In the genomic region with DNA sequence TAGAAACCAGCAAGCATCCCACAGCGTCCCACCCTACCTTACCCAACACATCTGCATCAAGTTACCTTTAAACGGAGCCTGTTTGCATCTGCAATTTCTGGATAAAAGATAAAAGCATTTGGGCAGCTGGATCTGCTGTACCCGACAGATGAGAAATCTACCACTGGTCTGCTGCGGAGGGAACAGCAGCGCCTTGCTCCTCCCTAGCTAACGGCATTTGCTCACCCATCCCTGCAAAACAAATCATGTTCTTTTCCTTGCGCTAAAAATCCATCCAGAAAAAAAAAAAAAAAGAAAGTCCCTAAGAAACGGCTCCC, we compare ENCODE assay signal across 10 mouse cellular contexts. TPM values are rescaled to one million over a fixed set of nuclear protein-coding genes. Genes with fewer than 3 reads are reported as not detected.
A peak's percentile ranks its signal among the peaks of the same experiment; 100 is the strongest.
DNase-seq lines count a peak whose midpoint lies in the region; ATAC-seq and TF ChIP-seq lines count a peak whose summit lies in the region.
"Had no signal": no experiment of that assay in that cellular context is flagged by ENCODE, and none has a peak within 500 bp of the region (broad histone marks: within the 10 kb centered on the region; RNA-seq: fewer than 3 reads in every experiment).

No protein-coding gene starts in this region.

- H3K4me2 ChIP-seq in lung, postnatal 0 days (replicated peaks; ENCODE audit: low read depth, low read length) = peak overlapping the region; percentile 56
- H3K4me2 ChIP-seq in limb, embryonic 15.5 days = peak overlapping the region; percentile 94
- peak overlapping the region; percentile 52 for H3K4me2 ChIP-seq in stomach, embryonic 16.5 days (ENCODE audit: low read depth, low read length)

- TF ChIP-seq EP300 in lung, postnatal 0 days (IDR thresholded peaks at IDR 0.05) = no peak

- H3K9me3 ChIP-seq in lung, postnatal 0 days (ENCODE audit: low read length) = no peaks in the 10 kb centered on the region
- no peaks in the 10 kb centered on the region for H3K9me3 ChIP-seq in limb, embryonic 15.5 days
- H3K9me3 ChIP-seq in stomach, embryonic 16.5 days (replicated peaks; ENCODE audit: control insufficient read depth, low read length) = no peaks in the 10 kb centered on the region
- H3K9me3 ChIP-seq: megakaryocyte, embryonic 14.5 days had no signal

- peaks cover 3% of the 10 kb centered on the region; the same call in 1 of the 2 replicates for H3K4me1 ChIP-seq in lung, postnatal 0 days (ENCODE audit: insufficient read depth, low read depth, low read length)
- peaks cover 19% of the 10 kb centered on the region for H3K4me1 ChIP-seq in limb, embryonic 15.5 days
- H3K4me1 ChIP-seq in stomach, embryonic 16.5 days (ENCODE audit: control insufficient read depth, insufficient read depth, low read length) = peaks cover 3% of the 10 kb centered on the region

- 0 out of 2 replicates have a peak, but pooled peaks cover 10% of the 10 kb centered on the region for H3K27me3 ChIP-seq in lung, postnatal 0 days (replicated peaks; ENCODE audit: insufficient read depth, low read length)
- peaks cover 37% of the 10 kb centered on the region for H3K27me3 ChIP-seq in limb, embryonic 15.5 days
- H3K27me3 ChIP-seq in stomach, embryonic 16.5 days (ENCODE audit: control insufficient read depth, insufficient read depth, low read length) = peaks cover 22% of the 10 kb centered on the region

- H3K36me3 ChIP-seq in lung, postnatal 0 days (ENCODE audit: insufficient read depth, low read length) = no peaks in the 10 kb centered on the region
- no peaks in the 10 kb centered on the region for H3K36me3 ChIP-seq in limb, embryonic 15.5 days
- H3K36me3 ChIP-seq in stomach, embryonic 16.5 days (ENCODE audit: control insufficient read depth, insufficient read depth, low read length) = no peaks in the 10 kb centered on the region

- H3K27ac ChIP-seq in lung, postnatal 0 days (ENCODE audit: low read length) = no peak overlapping the region
- no peak overlapping the region for H3K27ac ChIP-seq in limb, embryonic 15.5 days
- no peak overlapping the region for H3K27ac ChIP-seq in stomach, embryonic 16.5 days (ENCODE audit: low read length)

- H3K4me3 ChIP-seq in lung, postnatal 0 days (ENCODE audit: low read depth, low read length) = peak overlapping the region; percentile 29
- peak overlapping the region; percentile 45 for H3K4me3 ChIP-seq in limb, embryonic 15.5 days
- peak overlapping the region; percentile 40 for H3K4me3 ChIP-seq in stomach, embryonic 16.5 days (replicated peaks; ENCODE audit: low read length)

- 5% methylated on average over 8 of the region's 8 CpGs for WGBS in lung, postnatal 0 days
- 3% methylated on average over 8 of the region's 8 CpGs for WGBS in limb, embryonic 15.5 days
- 4% methylated on average over 8 of the region's 8 CpGs for WGBS in stomach, embryonic 16.5 days

- no peak for ATAC-seq in lung, postnatal 0 days
- ATAC-seq in limb, embryonic 15.5 days (ENCODE audit: insufficient number of reproducible peaks, low FRiP score, low TSS enrichment, low read depth) = no peak
- ATAC-seq in stomach, embryonic 16.5 days (ENCODE audit: insufficient read depth, low FRiP score) = no peak
- ATAC-seq in inflammation-experienced regulatory T-cells, adult 6 months = no peak

- TF ChIP-seq CTCF in lung, postnatal 0 days (IDR thresholded peaks at IDR 0.05) = no peak

- H3K9ac ChIP-seq in lung, postnatal 0 days (replicated peaks; ENCODE audit: low read depth) = no peak overlapping the region
- H3K9ac ChIP-seq in limb, embryonic 15.5 days = no peak overlapping the region
- peak overlapping the region; percentile 48; the same call in 1 of the 2 replicates for H3K9ac ChIP-seq in stomach, embryonic 16.5 days (ENCODE audit: low read length)

- peak; percentile 4 for DNase-seq in adrenal gland, postnatal 14 days
- no peak for DNase-seq in adrenal gland, postnatal 10 days
- DNase-seq in lung, postnatal 0 days (ENCODE audit: low spot score) = no peak
- no peak for DNase-seq in lung, postnatal 25 days (ENCODE audit: low spot score)
- DNase-seq in thymus, postnatal 36 days = no peak
- DNase-seq: kidney, adult 2 months had no signal

RNA-seq across cellular contexts. Expression of gene Sv2b, which starts 1.0 kb away (rescaled TPM):
- total RNA-seq in adrenal gland, postnatal 14 days (2021) = 0.45 and 0.67 TPM in 2 replicates
- total RNA-seq in adrenal gland, postnatal 10 days (2021) = under 1 TPM; 0.30 to 0.42 TPM
- polyA plus RNA-seq in lung, postnatal 0 days (2015; fragmentation: Nextera tagmentation; extraction: Ambion mirVana) = 0.02 and 0.13 TPM in 2 replicates
- 2.2 and 2.6 TPM in 2 replicates for polyA plus RNA-seq in limb, embryonic 15.5 days (2015; fragmentation: Nextera tagmentation; extraction: Ambion mirVana)
- polyA plus RNA-seq in stomach, embryonic 16.5 days (2015; fragmentation: Nextera tagmentation; extraction: Ambion mirVana) = 3.4 TPM in 2 replicates
- polyA plus RNA-seq in inflammation-experienced regulatory T-cells, adult 6 months (2017; shearing (Covaris generic)) = not detected
- polyA plus RNA-seq: kidney, adult 2 months had no signal
